Mouse (Mus musculus) midbrain, embryonic 14.5 days (tissue): ENCODE measurements around the gene Gp2. TPM values are rescaled to one million over a fixed set of nuclear protein-coding genes. Genes with fewer than 3 reads are reported as not detected.
A peak's percentile ranks its signal among the peaks of the same experiment; 100 is the strongest.

Experiments used
- ATAC-seq: fragments of 200-750 bp; cut with Nextera tagmentation; 2 replicates; pipeline ENCODE4 v1.8.0; 2017; ENCODE audit warnings: moderate number of reproducible peaks, moderate library complexity; ENCODE audit not compliant: low FRiP score, low TSS enrichment
- DNase-seq: peaks from one replicate; pipeline ENCODE4 v3.0.0-alpha.2; 2015
- H3K27ac ChIP-seq: fragments of 300-500 bp; sonication (generic); replicated peaks from 2 replicates; pipeline ENCODE4 v1.5.1; 2014; ENCODE audit warnings: mild to moderate bottlenecking, low read depth, low read length, moderate library complexity
- H3K27me3 ChIP-seq: fragments of 300-500 bp; sonication (generic); 2 replicates; pipeline ENCODE4 v1.6.1; 2014; ENCODE audit warnings: low read length, control low read depth, mixed read lengths; ENCODE audit not compliant: control insufficient read depth, insufficient read depth
- H3K36me3 ChIP-seq: fragments of 300-500 bp; sonication (generic); 2 replicates; pipeline ENCODE4 v1.6.1; 2014; ENCODE audit warnings: low read length, control low read depth; ENCODE audit not compliant: control insufficient read depth, insufficient read depth
- H3K4me1 ChIP-seq: fragments of 300-500 bp; sonication (generic); 2 replicates; pipeline ENCODE4 v1.6.1; 2014; ENCODE audit warnings: mild to moderate bottlenecking, antibody characterized with exemption, low read length, control low read depth; ENCODE audit not compliant: control insufficient read depth, insufficient read depth
- H3K4me2 ChIP-seq: fragments of 300-500 bp; sonication (generic); 2 replicates; pipeline ENCODE4 v1.6.1; 2014; ENCODE audit warnings: mild to moderate bottlenecking, low read length, moderate library complexity
- H3K4me3 ChIP-seq: fragments of 300-500 bp; sonication (generic); replicated peaks from 2 replicates; pipeline ENCODE4 v1.5.1; 2014; ENCODE audit warnings: low read depth, low read length
- H3K9ac ChIP-seq: fragments of 300-500 bp; sonication (generic); replicated peaks from 2 replicates; pipeline ENCODE4 v1.6.1; 2014; ENCODE audit warnings: mild to moderate bottlenecking, low read length, moderate library complexity
- H3K9me3 ChIP-seq: fragments of 300-500 bp; sonication (generic); 2 replicates; pipeline ENCODE4 v1.6.1; 2016; ENCODE audit warnings: low read length, control low read depth, mixed read lengths; ENCODE audit not compliant: control insufficient read depth
- WGBS: fragments of 180-500 bp; shearing (Covaris S2); extraction: QIAGEN DNeasy Blood & Tissue Kit; methylation state at CpG from one replicate; pipeline ENCODE4 v1.1.7; 2014; 5-methylcytosine and 5-hydroxymethylcytosine counted together
- polyA plus RNA-seq: library from polyadenylated mRNA; unstranded; fragments of >200 nt; fragmentation: Nextera tagmentation; extraction: Ambion mirVana; gene quantifications from 2 replicates; pipeline ENCODE4 v1.2.1, GENCODE M21; 2014

Gp2 gene
- polyA plus RNA-seq, 1 experiment from 2014 or later: not detected

DNA sequence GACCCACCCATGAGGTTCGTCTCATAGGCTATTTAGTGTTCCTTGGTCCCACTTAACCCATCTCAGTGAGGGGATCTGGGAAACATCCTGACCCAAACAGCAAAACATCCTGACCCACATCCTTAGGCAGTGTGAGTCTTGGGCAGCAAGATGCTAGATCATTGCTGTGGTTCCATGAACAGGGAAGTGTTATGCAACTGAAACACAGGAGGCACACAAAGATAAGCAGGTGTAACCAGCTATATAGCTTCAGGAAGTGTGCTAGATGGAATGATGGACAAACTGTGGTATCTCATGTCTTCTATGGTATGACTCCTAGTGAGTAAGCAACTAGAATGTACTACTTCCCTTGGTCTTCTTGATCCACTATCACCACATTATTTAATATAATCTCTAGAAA lies 17.1 kb downstream of the Gp2 start:
- ATAC-seq: no peak
- H3K27ac ChIP-seq: no peak overlapping the region
- H3K9ac ChIP-seq: no peak overlapping the region
- DNase-seq: no peak
- H3K9me3 ChIP-seq: no peaks in the 10 kb centered on the region
- H3K4me1 ChIP-seq: no peaks in the 10 kb centered on the region
- no peaks in the 10 kb centered on the region for H3K36me3 ChIP-seq
- H3K4me3 ChIP-seq: no peak overlapping the region
- no peaks in the 10 kb centered on the region for H3K27me3 ChIP-seq
- WGBS: 86% methylated on average over 1 of the region's 1 CpGs
- no peak overlapping the region for H3K4me2 ChIP-seq

DNA sequence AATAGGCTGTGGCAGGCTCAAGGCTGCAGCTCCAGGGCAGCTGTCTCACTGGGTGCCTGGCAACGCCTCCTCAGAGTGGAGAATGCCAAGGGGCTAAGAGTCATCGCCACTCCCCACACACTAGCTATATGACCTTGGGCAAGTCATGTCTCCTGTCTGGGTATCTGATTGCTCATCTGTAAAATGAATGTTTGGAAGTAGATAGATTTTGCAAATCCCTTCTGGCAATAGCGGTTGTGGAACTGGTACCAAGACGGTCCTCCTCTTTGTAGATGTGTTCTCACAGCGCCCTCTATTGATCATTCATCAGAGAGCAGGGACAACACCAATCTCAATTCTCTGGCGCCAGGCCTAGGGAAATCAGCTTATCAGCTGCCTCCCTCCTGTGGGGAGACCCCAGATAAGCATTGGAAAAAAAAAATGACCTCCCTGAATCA lies 31.9 kb downstream of the Gp2 start:
- H3K9me3 ChIP-seq: no peaks in the 10 kb centered on the region
- H3K4me3 ChIP-seq: no peak overlapping the region
- WGBS: 7% methylated on average over 6 of the region's 6 CpGs
- DNase-seq: peak; percentile 91
- no peaks in the 10 kb centered on the region for H3K4me1 ChIP-seq
- no peak overlapping the region for H3K9ac ChIP-seq
- H3K27me3 ChIP-seq: no peaks in the 10 kb centered on the region
- no peak overlapping the region for H3K27ac ChIP-seq
- H3K36me3 ChIP-seq: no peaks in the 10 kb centered on the region
- peak; percentile 75; the same call in 1 of the 2 replicates for ATAC-seq
- no peak overlapping the region for H3K4me2 ChIP-seq

DNA sequence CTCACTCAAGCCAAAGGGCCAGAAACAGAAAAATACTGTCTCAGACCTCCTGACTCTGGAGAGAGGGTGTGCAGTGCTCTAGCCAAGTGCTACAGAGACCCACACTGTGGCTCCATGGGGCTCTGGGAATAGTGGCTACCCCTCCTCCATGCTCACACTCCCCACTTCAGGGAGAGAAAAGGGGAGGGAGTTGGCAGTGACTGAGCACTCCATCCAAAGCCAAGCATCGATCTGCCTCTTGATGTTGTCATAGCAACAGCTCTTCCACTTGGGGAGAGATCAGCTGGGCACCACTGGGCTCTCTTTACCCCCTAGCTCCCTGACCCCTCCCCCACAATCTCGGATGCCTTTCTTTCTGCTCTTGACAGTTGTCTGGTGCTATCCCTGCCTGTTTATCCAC lies 38.4 kb downstream of the Gp2 start:
- H3K27me3 ChIP-seq: no peaks in the 10 kb centered on the region
- H3K4me1 ChIP-seq: peaks cover 8% of the 10 kb centered on the region
- 3% methylated on average over 2 of the region's 2 CpGs for WGBS
- no peak overlapping the region for H3K4me2 ChIP-seq
- H3K36me3 ChIP-seq: no peaks in the 10 kb centered on the region
- no peak overlapping the region for H3K9ac ChIP-seq
- DNase-seq (peak; percentile 72), ATAC-seq (peak; percentile 58; the same call in 1 of the 2 replicates)
- H3K27ac ChIP-seq: 0 out of 2 replicates have a peak overlapping the region, but pooled peaks have one; percentile 60
- no peak overlapping the region for H3K4me3 ChIP-seq
- no peaks in the 10 kb centered on the region for H3K9me3 ChIP-seq

DNA sequence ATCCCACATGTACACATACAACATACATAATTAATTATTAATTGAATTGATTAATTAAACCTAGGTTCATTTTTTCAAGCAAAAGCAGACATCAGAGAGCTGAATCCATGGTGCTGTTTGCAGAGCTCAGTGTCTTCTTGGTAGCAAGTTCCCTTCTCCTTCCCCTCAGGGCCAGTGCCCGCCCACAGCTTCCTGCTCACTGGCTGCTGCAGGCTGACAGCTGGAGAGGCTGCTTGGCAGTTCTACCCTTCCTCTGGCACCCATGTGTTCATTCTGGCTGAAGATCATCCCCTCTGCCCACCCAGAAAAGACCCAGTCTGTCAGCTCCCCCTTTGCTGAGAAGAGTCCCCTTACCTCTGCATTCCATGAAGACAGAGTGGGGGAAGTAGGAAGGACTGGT lies 40.6 kb downstream of the Gp2 start:
- Histone ChIP-seq H3K9ac (no peak overlapping the region), H3K9me3 (no peaks in the 10 kb centered on the region), H3K4me2 (no peak overlapping the region), H3K4me1 (peaks cover 8% of the 10 kb centered on the region), H3K4me3 (no peak overlapping the region), H3K36me3 (no peaks in the 10 kb centered on the region), H3K27ac (no peak overlapping the region), H3K27me3 (no peaks in the 10 kb centered on the region)
- no peak for ATAC-seq
- 95% methylated on average over 1 of the region's 1 CpGs for WGBS
- no peak for DNase-seq

DNA sequence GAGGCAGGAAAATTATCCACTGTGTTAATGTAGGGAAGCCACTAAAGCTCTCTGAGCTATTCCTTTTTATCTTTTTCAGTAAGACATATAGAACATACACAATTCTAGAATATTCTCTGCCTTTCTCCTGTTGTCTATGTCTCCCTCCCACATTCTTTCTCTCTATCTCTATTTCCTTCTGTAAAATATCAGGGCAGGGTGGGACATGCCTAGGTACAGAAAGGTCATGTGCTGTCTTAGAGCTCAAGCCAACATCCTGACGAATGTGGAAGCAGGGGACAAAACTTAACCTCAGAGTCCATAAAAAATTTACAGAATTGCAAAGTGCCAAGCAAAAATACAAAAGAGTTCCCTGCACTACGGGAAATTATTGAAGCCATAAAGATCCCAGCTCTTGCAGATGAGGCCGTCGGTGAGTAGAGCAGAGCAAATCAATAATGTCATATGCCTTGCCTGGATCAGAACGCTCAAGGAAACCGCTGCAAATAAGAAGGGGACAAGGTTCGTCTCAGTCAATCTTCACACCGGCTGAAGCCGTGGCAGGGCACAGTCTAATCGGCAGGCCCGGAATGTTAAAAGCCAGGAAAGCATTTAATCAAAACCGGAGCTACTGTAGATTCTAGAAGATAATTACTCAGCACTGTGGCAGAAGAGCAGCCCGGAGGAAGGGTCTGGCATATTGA lies 64.9 kb downstream of the Gp2 start:
- Histone ChIP-seq H3K4me1 (no peaks in the 10 kb centered on the region), H3K36me3 (no peaks in the 10 kb centered on the region), H3K27me3 (no peaks in the 10 kb centered on the region), H3K9me3 (no peaks in the 10 kb centered on the region), H3K27ac (no peak overlapping the region), H3K9ac (no peak overlapping the region), H3K4me2 (no peak overlapping the region), H3K4me3 (no peak overlapping the region)
- WGBS: 72% methylated on average over 13 of the region's 13 CpGs
- DNase-seq (peak; percentile 20), ATAC-seq (no peak)

Other genes starting within 250 kb of the Gp2 start
- not detected in 2 replicates for gene Umod, start 20.0 kb upstream of the Gp2 start, polyA plus RNA-seq
- not detected in 2 replicates for gene Acsm5, start 60.2 kb upstream of the Gp2 start, polyA plus RNA-seq
- gene Pdilt, start 64.2 kb upstream of the Gp2 start, polyA plus RNA-seq: 0.13 and 0.16 TPM in 2 replicates
- not detected in 2 replicates for gene Acsm2, start 95.1 kb upstream of the Gp2 start, polyA plus RNA-seq
- gene Acsm1, start 147.7 kb upstream of the Gp2 start, polyA plus RNA-seq: not detected in 2 replicates
- not detected in 2 replicates for gene Acsm4, start 230.7 kb upstream of the Gp2 start, polyA plus RNA-seq